In the genomic region with DNA sequence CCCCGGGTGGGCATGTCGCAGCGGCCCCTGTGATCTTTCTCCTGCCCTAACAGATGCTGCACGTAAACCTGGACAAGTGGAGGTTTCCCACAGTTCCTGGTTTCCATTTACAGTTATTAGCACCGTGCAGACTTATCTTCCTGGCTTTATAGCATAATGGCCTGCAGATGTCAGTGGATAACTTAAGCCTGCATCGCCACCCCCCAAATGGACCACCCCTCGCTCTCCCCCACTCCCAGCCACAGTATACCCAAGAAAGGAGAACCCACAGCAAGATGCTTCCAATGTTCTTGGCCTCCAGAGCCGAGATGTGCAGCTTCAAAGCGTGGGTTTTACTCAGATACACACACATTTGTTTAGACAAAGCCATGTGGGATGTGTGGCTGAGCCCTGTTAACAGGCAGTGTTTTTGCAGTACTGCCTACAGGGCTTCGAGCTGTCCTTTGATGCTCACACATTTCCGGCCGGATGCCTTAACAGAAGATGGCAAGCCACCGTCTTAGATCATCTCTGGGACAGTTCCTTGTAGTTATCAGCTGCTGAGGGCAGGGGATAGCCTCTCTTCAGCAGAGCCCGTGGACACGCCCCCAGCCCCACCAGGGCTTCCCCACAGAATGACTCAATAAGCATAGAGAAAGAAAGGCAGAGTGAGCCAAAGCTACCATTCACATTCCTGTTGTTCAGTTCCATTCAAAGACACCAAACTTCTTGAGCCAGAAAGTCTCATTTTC, we compare ENCODE assay signal across 9 mouse cellular contexts.
DNase-seq lines count a peak whose midpoint lies in the region; ATAC-seq lines count a peak whose summit lies in the region.
"Had no signal": no experiment of that assay in that cellular context is flagged by ENCODE, and none has a peak within 500 bp of the region (broad histone marks: within the 10 kb centered on the region; RNA-seq: fewer than 3 reads in every experiment).

No protein-coding gene starts in this region.

- H3K9ac ChIP-seq in liver, embryonic 16.5 days (ENCODE audit: low read depth, low read length) = no peak overlapping the region
- no peak overlapping the region for H3K9ac ChIP-seq in forebrain, embryonic 16.5 days (replicated peaks; ENCODE audit: low read depth, low read length)

- H3K4me1 ChIP-seq in liver, embryonic 16.5 days (ENCODE audit: control insufficient read depth, low read depth, low read length) = no peaks in the 10 kb centered on the region; the same call in 1 of the 2 replicates
- peaks cover 3% of the 10 kb centered on the region; the same call in 1 of the 2 replicates for H3K4me1 ChIP-seq in forebrain, embryonic 16.5 days (replicated peaks; ENCODE audit: control insufficient read depth, insufficient read depth, low read length)

- ATAC-seq in liver, embryonic 16.5 days (ENCODE audit: low read depth) = 0 out of 2 replicates have a peak, but pooled peaks have one; percentile 19
- no peak for ATAC-seq in forebrain, embryonic 16.5 days

- peak; percentile 25 for DNase-seq in gastrocnemius, postnatal 25 days
- no peak for DNase-seq in gastrocnemius, adult 8-10 months (ENCODE audit: low spot score in 2 of 2)
- DNase-seq in spleen, postnatal 36 days (ENCODE audit: low spot score in 2 of 2) = peak; percentile 24 to 38
- no peak for DNase-seq in spleen, postnatal 4 days (ENCODE audit: low spot score in 2 of 2)
- DNase-seq in layer of hippocampus, postnatal 36 days = no peak
- DNase-seq in frontal cortex, postnatal 10 days (ENCODE audit: low spot score in 2 of 2) = no peak

- H3K9me3 ChIP-seq in liver, embryonic 16.5 days (replicated peaks; ENCODE audit: control insufficient read depth, low read length) = no peaks in the 10 kb centered on the region
- no peaks in the 10 kb centered on the region for H3K9me3 ChIP-seq in forebrain, embryonic 16.5 days (ENCODE audit: control insufficient read depth, low read length)

- no peak overlapping the region for H3K27ac ChIP-seq in liver, embryonic 16.5 days (ENCODE audit: low read length)
- H3K27ac ChIP-seq in forebrain, embryonic 16.5 days (ENCODE audit: low read length) = no peak overlapping the region

- H3K36me3 ChIP-seq in liver, embryonic 16.5 days (ENCODE audit: control insufficient read depth, insufficient read depth) = no peaks in the 10 kb centered on the region
- no peaks in the 10 kb centered on the region for H3K36me3 ChIP-seq in forebrain, embryonic 16.5 days (ENCODE audit: control insufficient read depth, insufficient read depth)

- 32% methylated on average over 15 of the region's 15 CpGs for WGBS in liver, embryonic 16.5 days (ENCODE audit: insufficient replicate concordance)
- 70% methylated on average over 15 of the region's 15 CpGs for WGBS in forebrain, embryonic 16.5 days

- H3K27me3 ChIP-seq in liver, embryonic 16.5 days (ENCODE audit: control insufficient read depth, insufficient read depth, low read depth, low read length) = no peaks in the 10 kb centered on the region
- H3K27me3 ChIP-seq in forebrain, embryonic 16.5 days (replicated peaks; ENCODE audit: control insufficient read depth, insufficient read depth, low read length) = no peaks in the 10 kb centered on the region
- H3K27me3 ChIP-seq: CH12.LX had no signal

- no peak overlapping the region for H3K4me3 ChIP-seq in liver, embryonic 16.5 days (ENCODE audit: low read depth, low read length)
- no peak overlapping the region for H3K4me3 ChIP-seq in forebrain, embryonic 16.5 days (replicated peaks; ENCODE audit: low read length)

- H3K4me2 ChIP-seq in liver, embryonic 16.5 days (ENCODE audit: low read depth, low read length) = no peak overlapping the region
- H3K4me2 ChIP-seq in forebrain, embryonic 16.5 days (ENCODE audit: low read length) = no peak overlapping the region

Comparison
In these comparisons a context has a peak if more than half of its experiments do, and no peak if none do; other contexts are left out.
1. DNase-seq: peak in gastrocnemius, postnatal 25 days (single experiment) and spleen, postnatal 36 days (2 of 2); none in gastrocnemius, adult 8-10 months (0 of 2), spleen, postnatal 4 days (0 of 2), layer of hippocampus, postnatal 36 days (0 of 2) and frontal cortex, postnatal 10 days (0 of 2).